Mouse (Mus musculus): ENCODE data around the gene Hnrnpl. TPM values are rescaled to one million over a fixed set of nuclear protein-coding genes. Genes with fewer than 3 reads are reported as not detected.

The Hnrnpl gene
- polyA plus RNA-seq, 1 experiment from 2014 or later = 326 TPM

DNA sequence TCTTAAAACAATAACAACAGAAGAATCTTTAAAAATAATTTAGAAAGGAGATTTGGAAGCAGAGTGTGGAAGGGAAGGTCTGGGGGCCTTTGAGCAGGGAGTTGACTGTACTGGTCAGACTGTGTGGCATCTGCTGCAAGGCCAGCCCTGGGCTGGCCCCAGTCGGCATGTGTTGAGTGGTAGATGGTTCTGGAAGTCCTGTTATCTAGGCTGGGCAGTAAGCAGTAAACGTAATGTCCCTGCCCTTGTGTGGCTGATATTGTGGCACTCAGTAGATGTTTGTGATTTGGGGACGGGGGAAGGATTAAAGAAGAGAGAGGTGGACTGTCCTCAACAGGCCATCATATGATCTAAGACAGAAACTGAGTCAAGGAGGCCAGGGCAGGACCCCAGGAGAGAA lies 38.0 kb upstream of the Hnrnpl start:
- Histone ChIP-seq H3K27me3 (ENCODE audit: control insufficient read depth, insufficient read depth, low read length) (no peaks in the 10 kb centered on the region), H3K9me3 (ENCODE audit: control insufficient read depth, low read length) (no peaks in the 10 kb centered on the region), H3K4me1 (ENCODE audit: control insufficient read depth, insufficient read depth, low read length) (peaks cover 5% of the 10 kb centered on the region; the same call in 1 of the 2 replicates), H3K4me2 (ENCODE audit: low read depth) (no peak overlapping the region), H3K9ac (ENCODE audit: low read length) (no peak overlapping the region), H3K36me3 (ENCODE audit: control insufficient read depth, insufficient read depth, low read length) (no peaks in the 10 kb centered on the region), H3K4me3 (ENCODE audit: low read depth, low read length) (no peak overlapping the region), H3K27ac (ENCODE audit: low read depth, low read length) (no peak overlapping the region)
- WGBS = 92% methylated on average over 3 of the region's 3 CpGs
- ATAC-seq (ENCODE audit: insufficient read depth, low FRiP score, low TSS enrichment) = no peak
- DNase-seq (ENCODE audit: low spot score) = no peak

DNA sequence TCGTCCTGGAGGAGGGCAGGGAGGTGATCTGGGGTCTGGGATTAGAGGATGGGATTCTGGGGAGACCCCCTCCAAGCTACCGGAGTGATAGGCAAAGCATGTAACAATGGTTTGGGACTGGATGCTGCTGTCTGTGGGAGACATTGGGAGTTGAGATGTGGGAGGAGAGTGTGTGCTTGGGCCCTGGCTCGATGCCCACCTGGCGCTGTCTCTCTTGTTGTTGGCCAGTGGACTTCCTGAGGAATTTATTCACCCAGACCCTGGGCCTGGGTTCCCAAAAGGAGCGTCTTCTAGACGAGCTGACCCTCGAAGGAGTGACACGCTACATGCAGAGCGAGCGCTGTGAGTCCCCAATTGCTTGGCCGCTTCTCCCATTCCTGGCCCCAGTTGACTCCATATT lies 36.5 kb upstream of the Hnrnpl start:
- no peak overlapping the region for H3K4me3 ChIP-seq (ENCODE audit: low read depth, low read length)
- no peak for ATAC-seq (ENCODE audit: insufficient read depth, low FRiP score, low TSS enrichment)
- H3K27me3 ChIP-seq (ENCODE audit: control insufficient read depth, insufficient read depth, low read length) = no peaks in the 10 kb centered on the region
- H3K36me3 ChIP-seq (ENCODE audit: control insufficient read depth, insufficient read depth, low read length) = no peaks in the 10 kb centered on the region
- H3K9ac ChIP-seq (ENCODE audit: low read length) = no peak overlapping the region
- no peak overlapping the region for H3K27ac ChIP-seq (ENCODE audit: low read depth, low read length)
- DNase-seq (ENCODE audit: low spot score) = no peak
- no peaks in the 10 kb centered on the region for H3K9me3 ChIP-seq (ENCODE audit: control insufficient read depth, low read length)
- no peak overlapping the region for H3K4me2 ChIP-seq (ENCODE audit: low read depth)
- WGBS = 92% methylated on average over 11 of the region's 11 CpGs
- 0 out of 2 replicates have a peak, but pooled peaks cover 2% of the 10 kb centered on the region for H3K4me1 ChIP-seq (ENCODE audit: control insufficient read depth, insufficient read depth, low read length)

DNA sequence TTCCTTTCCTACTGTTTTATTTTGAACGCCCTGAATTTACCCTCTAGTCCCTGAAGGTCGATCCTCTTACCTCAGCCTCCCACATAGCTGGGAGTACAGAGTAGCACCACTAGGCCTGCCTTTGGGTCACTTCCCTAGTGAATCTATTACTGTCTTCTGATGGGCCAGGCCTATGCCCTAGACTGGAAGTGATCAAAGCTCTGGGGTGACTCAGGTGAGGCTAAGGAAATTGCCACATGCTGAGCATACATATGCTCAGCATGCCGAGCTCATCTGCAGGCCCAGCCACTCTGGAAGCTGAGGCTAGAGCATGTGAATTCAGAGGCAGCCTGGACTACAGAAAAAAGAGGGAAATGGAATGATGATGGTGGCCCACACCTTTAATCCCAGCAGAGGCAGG lies 35.2 kb upstream of the Hnrnpl start:
- DNase-seq (ENCODE audit: low spot score) (no peak), ATAC-seq (ENCODE audit: insufficient read depth, low FRiP score, low TSS enrichment) (no peak)
- no peak overlapping the region for H3K4me2 ChIP-seq (ENCODE audit: low read depth)
- H3K4me1 ChIP-seq (ENCODE audit: control insufficient read depth, insufficient read depth, low read length) = no peaks in the 10 kb centered on the region
- no peak overlapping the region for H3K4me3 ChIP-seq (ENCODE audit: low read depth, low read length)
- no peaks in the 10 kb centered on the region for H3K36me3 ChIP-seq (ENCODE audit: control insufficient read depth, insufficient read depth, low read length)
- WGBS = 80% methylated on average over 3 of the region's 3 CpGs
- H3K9ac ChIP-seq (ENCODE audit: low read length) = no peak overlapping the region
- H3K27me3 ChIP-seq (ENCODE audit: control insufficient read depth, insufficient read depth, low read length) = no peaks in the 10 kb centered on the region
- H3K9me3 ChIP-seq (ENCODE audit: control insufficient read depth, low read length) = no peaks in the 10 kb centered on the region
- H3K27ac ChIP-seq (ENCODE audit: low read depth, low read length) = no peak overlapping the region

DNA sequence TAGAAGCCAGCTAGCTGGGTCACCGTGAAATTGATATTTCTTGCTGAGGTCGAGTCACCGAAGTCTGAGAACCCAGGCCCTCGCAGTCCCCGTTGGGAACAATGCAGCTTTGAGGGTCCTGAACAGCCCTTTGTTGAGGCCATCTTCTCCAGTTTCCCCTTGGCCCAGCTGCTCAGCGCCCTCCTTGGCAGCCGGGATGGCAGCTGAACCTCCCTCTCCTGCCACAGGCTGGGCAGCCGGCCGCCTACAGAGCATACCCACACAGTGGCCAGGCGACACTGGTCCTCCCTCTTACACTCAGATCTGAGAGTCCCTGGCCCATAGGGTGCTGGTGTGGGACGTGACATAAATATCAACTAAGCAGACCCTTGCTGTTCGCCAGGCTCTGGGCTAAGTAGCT lies 34.2 kb upstream of the Hnrnpl start:
- no peaks in the 10 kb centered on the region for H3K9me3 ChIP-seq (ENCODE audit: control insufficient read depth, low read length)
- H3K4me1 ChIP-seq (ENCODE audit: control insufficient read depth, insufficient read depth, low read length) = no peaks in the 10 kb centered on the region
- no peak overlapping the region for H3K9ac ChIP-seq (ENCODE audit: low read length)
- no peak for DNase-seq (ENCODE audit: low spot score)
- 67% methylated on average over 12 of the region's 12 CpGs for WGBS
- peak; percentile 53; the same call in 1 of the 2 replicates for ATAC-seq (ENCODE audit: insufficient read depth, low FRiP score, low TSS enrichment)
- H3K36me3 ChIP-seq (ENCODE audit: control insufficient read depth, insufficient read depth, low read length) = no peaks in the 10 kb centered on the region
- H3K27me3 ChIP-seq (ENCODE audit: control insufficient read depth, insufficient read depth, low read length) = no peaks in the 10 kb centered on the region
- H3K27ac ChIP-seq (ENCODE audit: low read depth, low read length) = no peak overlapping the region
- H3K4me2 ChIP-seq (ENCODE audit: low read depth) = no peak overlapping the region
- no peak overlapping the region for H3K4me3 ChIP-seq (ENCODE audit: low read depth, low read length)

DNA sequence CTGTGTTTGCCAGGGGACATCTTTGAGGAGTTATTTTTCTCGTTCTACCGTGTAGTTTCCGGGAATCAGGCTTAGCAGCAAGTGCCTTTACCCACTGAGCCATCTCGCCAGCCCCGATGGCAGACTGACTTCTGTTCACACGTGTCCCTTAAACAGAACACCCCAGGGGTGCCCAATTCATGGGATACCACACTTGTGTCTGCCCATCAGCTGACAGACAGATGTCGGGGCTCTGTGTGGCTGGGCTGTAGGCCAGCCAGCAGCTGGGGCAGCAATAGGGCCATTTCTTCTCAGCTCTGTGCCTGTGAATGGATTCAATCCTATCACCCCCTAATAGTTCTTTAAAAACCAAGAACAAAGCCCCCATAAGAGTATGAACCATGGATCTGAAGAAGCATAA lies 33.2 kb upstream of the Hnrnpl start:
- no peaks in the 10 kb centered on the region for H3K27me3 ChIP-seq (ENCODE audit: control insufficient read depth, insufficient read depth, low read length)
- H3K27ac ChIP-seq (ENCODE audit: low read depth, low read length) = no peak overlapping the region
- no peaks in the 10 kb centered on the region for H3K36me3 ChIP-seq (ENCODE audit: control insufficient read depth, insufficient read depth, low read length)
- DNase-seq (ENCODE audit: low spot score) (no peak), ATAC-seq (ENCODE audit: insufficient read depth, low FRiP score, low TSS enrichment) (no peak)
- 83% methylated on average over 7 of the region's 7 CpGs for WGBS
- no peak overlapping the region for H3K9ac ChIP-seq (ENCODE audit: low read length)
- no peak overlapping the region for H3K4me3 ChIP-seq (ENCODE audit: low read depth, low read length)
- no peak overlapping the region for H3K4me2 ChIP-seq (ENCODE audit: low read depth)
- H3K4me1 ChIP-seq (ENCODE audit: control insufficient read depth, insufficient read depth, low read length) = no peaks in the 10 kb centered on the region
- no peaks in the 10 kb centered on the region for H3K9me3 ChIP-seq (ENCODE audit: control insufficient read depth, low read length)

DNA sequence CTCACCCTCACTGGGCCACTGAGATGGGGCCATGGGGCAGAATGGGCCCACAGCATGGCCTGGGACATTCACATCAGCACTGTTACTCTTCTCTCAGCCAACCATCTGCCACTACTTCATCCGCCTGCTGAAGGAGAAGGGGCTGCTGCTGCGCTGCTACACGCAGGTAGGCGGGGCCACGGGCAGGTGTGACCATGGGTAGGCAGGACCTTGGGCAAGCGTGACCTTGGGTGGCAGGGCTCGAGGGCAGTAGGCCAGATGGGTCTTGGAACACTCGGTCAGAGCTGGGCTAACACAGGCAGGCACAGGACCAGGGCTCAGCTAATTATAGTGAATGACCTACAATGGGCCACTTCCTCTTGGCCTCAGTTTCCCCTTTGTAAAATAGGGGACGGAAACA lies 29.5 kb upstream of the Hnrnpl start:
- no peak overlapping the region for H3K27ac ChIP-seq (ENCODE audit: low read depth, low read length)
- 81% methylated on average over 9 of the region's 9 CpGs for WGBS
- H3K36me3 ChIP-seq (ENCODE audit: control insufficient read depth, insufficient read depth, low read length) = peaks cover 2% of the 10 kb centered on the region; the same call in 1 of the 2 replicates
- no peaks in the 10 kb centered on the region for H3K4me1 ChIP-seq (ENCODE audit: control insufficient read depth, insufficient read depth, low read length)
- H3K9me3 ChIP-seq (ENCODE audit: control insufficient read depth, low read length) = no peaks in the 10 kb centered on the region
- no peak overlapping the region for H3K4me3 ChIP-seq (ENCODE audit: low read depth, low read length)
- no peak overlapping the region for H3K9ac ChIP-seq (ENCODE audit: low read length)
- DNase-seq (ENCODE audit: low spot score) (no peak), ATAC-seq (ENCODE audit: insufficient read depth, low FRiP score, low TSS enrichment) (no peak)
- H3K27me3 ChIP-seq (ENCODE audit: control insufficient read depth, insufficient read depth, low read length) = no peaks in the 10 kb centered on the region
- no peak overlapping the region for H3K4me2 ChIP-seq (ENCODE audit: low read depth)

DNA sequence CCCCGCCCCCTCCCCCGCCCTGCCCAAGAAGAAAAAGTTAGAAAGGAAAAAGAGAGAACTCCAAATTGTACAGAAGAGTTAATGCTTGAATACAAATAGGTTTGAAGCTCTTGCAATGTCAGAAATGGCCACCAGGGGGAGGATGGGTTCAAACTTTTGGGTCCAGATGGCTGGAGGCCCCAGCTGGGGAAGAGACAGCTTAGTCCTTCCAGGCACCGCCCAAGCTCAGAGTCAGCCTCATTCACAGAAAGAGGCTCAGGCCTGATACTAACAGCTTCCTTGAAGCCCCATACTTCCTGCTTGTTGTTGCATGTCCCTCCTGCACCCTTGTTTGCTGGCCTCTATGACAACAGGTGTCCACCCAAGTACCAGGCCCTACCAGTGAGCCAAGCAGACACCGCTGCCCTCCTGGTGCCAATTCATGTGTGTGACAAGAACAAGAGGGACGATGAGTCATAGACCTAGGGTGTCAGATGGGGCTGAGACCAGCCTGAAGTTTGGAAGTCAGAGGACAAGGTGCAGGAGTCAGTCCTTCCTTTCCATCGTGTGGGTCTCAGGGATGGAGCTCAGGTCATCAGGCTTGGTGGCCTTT lies 28.2 kb upstream of the Hnrnpl start:
- no peaks in the 10 kb centered on the region for H3K9me3 ChIP-seq (ENCODE audit: control insufficient read depth, low read length)
- DNase-seq (ENCODE audit: low spot score) (peak; percentile 81), ATAC-seq (ENCODE audit: insufficient read depth, low FRiP score, low TSS enrichment) (no peak)
- no peak overlapping the region for H3K27ac ChIP-seq (ENCODE audit: low read depth, low read length)
- H3K36me3 ChIP-seq (ENCODE audit: control insufficient read depth, insufficient read depth, low read length) = peaks cover 2% of the 10 kb centered on the region; the same call in 1 of the 2 replicates
- H3K4me2 ChIP-seq (ENCODE audit: low read depth) = no peak overlapping the region
- H3K4me1 ChIP-seq (ENCODE audit: control insufficient read depth, insufficient read depth, low read length) = no peaks in the 10 kb centered on the region
- 48% methylated on average over 6 of the region's 6 CpGs for WGBS
- H3K27me3 ChIP-seq (ENCODE audit: control insufficient read depth, insufficient read depth, low read length) = no peaks in the 10 kb centered on the region
- no peak overlapping the region for H3K9ac ChIP-seq (ENCODE audit: low read length)
- no peak overlapping the region for H3K4me3 ChIP-seq (ENCODE audit: low read depth, low read length)

DNA sequence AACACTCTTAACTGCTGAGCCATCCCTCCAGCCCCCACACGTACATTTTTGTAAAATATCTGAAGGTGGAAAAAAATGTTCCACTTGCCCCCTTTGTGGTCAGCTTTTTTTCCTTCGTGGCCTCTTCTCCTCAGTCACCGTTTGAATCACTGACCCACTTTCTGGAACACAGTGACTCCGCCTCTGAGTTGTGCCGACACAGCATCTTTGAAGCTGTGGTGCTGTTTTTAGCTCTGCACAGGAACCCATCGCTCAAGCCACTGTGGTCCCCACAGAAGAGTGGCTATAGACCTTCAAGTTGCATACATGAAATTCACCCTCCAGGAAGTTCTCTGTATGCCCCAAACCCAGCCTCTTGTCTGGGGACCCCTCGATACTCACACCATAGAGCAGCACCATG lies 27.5 kb upstream of the Hnrnpl start:
- Histone ChIP-seq H3K27ac (ENCODE audit: low read depth, low read length) (no peak overlapping the region), H3K9me3 (ENCODE audit: control insufficient read depth, low read length) (no peaks in the 10 kb centered on the region), H3K36me3 (ENCODE audit: control insufficient read depth, insufficient read depth, low read length) (peaks cover 2% of the 10 kb centered on the region; the same call in 1 of the 2 replicates), H3K27me3 (ENCODE audit: control insufficient read depth, insufficient read depth, low read length) (no peaks in the 10 kb centered on the region), H3K9ac (ENCODE audit: low read length) (no peak overlapping the region), H3K4me1 (ENCODE audit: control insufficient read depth, insufficient read depth, low read length) (no peaks in the 10 kb centered on the region), H3K4me3 (ENCODE audit: low read depth, low read length) (no peak overlapping the region), H3K4me2 (ENCODE audit: low read depth) (no peak overlapping the region)
- 84% methylated on average over 7 of the region's 7 CpGs for WGBS
- DNase-seq (ENCODE audit: low spot score) (no peak), ATAC-seq (ENCODE audit: insufficient read depth, low FRiP score, low TSS enrichment) (no peak)

DNA sequence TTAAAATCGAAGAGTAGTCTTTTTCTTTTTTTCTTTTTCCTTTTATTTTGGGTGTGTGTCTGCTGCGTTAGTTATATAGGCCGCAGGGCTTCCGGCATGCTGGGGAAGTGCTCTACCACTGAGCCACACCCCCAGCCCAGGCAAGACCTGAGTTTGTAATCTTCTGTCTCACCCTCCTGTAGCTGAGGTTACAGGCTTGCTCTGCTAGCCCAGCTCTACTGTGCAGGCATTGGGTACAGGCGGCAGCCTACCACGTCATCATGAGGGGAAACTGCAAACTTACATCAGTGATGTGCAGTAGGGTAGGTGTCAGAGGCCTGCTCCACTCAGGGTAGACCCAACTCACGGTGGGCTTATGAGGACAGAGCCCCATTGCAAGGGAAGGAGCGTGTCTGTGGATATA lies 27.1 kb upstream of the Hnrnpl start:
- no peak overlapping the region for H3K4me3 ChIP-seq (ENCODE audit: low read depth, low read length)
- DNase-seq (ENCODE audit: low spot score) = no peak
- WGBS = 92% methylated on average over 8 of the region's 8 CpGs
- no peaks in the 10 kb centered on the region for H3K4me1 ChIP-seq (ENCODE audit: control insufficient read depth, insufficient read depth, low read length)
- no peak for ATAC-seq (ENCODE audit: insufficient read depth, low FRiP score, low TSS enrichment)
- H3K36me3 ChIP-seq (ENCODE audit: control insufficient read depth, insufficient read depth, low read length) = peaks cover 2% of the 10 kb centered on the region; the same call in 1 of the 2 replicates
- no peaks in the 10 kb centered on the region for H3K27me3 ChIP-seq (ENCODE audit: control insufficient read depth, insufficient read depth, low read length)
- H3K27ac ChIP-seq (ENCODE audit: low read depth, low read length) = no peak overlapping the region
- no peak overlapping the region for H3K4me2 ChIP-seq (ENCODE audit: low read depth)
- H3K9me3 ChIP-seq (ENCODE audit: control insufficient read depth, low read length) = no peaks in the 10 kb centered on the region
- no peak overlapping the region for H3K9ac ChIP-seq (ENCODE audit: low read length)
